ENCODE assay signal across 15 mouse cellular contexts in the genomic region with DNA sequence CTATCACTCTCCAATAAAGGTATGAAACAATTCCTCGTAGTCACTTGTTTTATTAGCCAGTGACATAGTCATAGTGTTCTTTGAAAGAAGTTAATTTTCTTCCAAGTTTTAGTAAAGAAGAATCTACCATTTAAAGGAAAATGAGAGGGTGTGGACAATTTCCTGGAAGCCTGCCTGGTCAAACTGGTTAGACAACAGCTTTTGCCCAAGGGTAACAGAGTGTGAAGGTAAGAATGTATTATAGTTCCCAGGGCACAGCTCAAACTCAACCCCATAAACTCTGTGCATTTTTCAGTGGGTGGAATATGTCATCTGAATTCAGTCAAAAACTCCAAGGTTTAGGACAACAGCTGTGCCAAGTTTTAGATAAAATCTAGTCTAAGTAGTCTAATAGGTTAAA.
DNase-seq lines count a peak whose midpoint lies in the region; ATAC-seq and TF ChIP-seq lines count a peak whose summit lies in the region.
"Had no signal": no experiment of that assay in that cellular context is flagged by ENCODE, and none has a peak within 500 bp of the region (broad histone marks: within the 10 kb centered on the region; RNA-seq: fewer than 3 reads in every experiment).

No protein-coding gene starts in this region.

- peak; percentile 63 for DNase-seq in NIH3T3 (ENCODE audit: low read depth)
- peak; percentile 56 for DNase-seq in fat pad, adult 2 months (ENCODE audit: extremely low read depth, low read depth, low spot score)
- peak; percentile 19 for DNase-seq in lung, postnatal 10 days
- DNase-seq in liver, postnatal 0 days = no peak
- DNase-seq in thymus, adult 18-20 months = no peak
- DNase-seq in midbrain, postnatal 0 days (ENCODE audit: low spot score) = no peak
- DNase-seq: adrenal gland, postnatal 25 days; cerebellum, adult 11-12 months had no signal

- TF ChIP-seq CTCF in liver, postnatal 0 days (IDR thresholded peaks at IDR 0.05; ENCODE audit: low read depth) = no peak
- TF ChIP-seq CTCF in midbrain, postnatal 0 days (IDR thresholded peaks at IDR 0.05) = no peak

- 0 out of 2 replicates have a peak, but pooled peaks cover 6% of the 10 kb centered on the region for H3K4me1 ChIP-seq in kidney, embryonic 16.5 days (ENCODE audit: insufficient read depth, low read length)
- H3K4me1 ChIP-seq in liver, postnatal 0 days (ENCODE audit: insufficient read depth) = no peaks in the 10 kb centered on the region
- H3K4me1 ChIP-seq in midbrain, postnatal 0 days (ENCODE audit: insufficient read depth, low read length) = no peaks in the 10 kb centered on the region
- H3K4me1 ChIP-seq: heart, embryonic 15.5 days; megakaryocyte, embryonic 14.5 days had no signal

- no peak overlapping the region for H3K4me2 ChIP-seq in kidney, embryonic 16.5 days (replicated peaks; ENCODE audit: low read depth, low read length)
- no peak overlapping the region for H3K4me2 ChIP-seq in liver, postnatal 0 days (ENCODE audit: low read depth, low read length)
- no peak overlapping the region for H3K4me2 ChIP-seq in midbrain, postnatal 0 days (ENCODE audit: low read depth, low read length, poor library complexity, severe bottlenecking)
- H3K4me2 ChIP-seq: heart, embryonic 15.5 days; limb, embryonic 13.5 days had no signal

- H3K27me3 ChIP-seq in kidney, embryonic 16.5 days (ENCODE audit: insufficient read depth, low read length) = no peaks in the 10 kb centered on the region
- no peaks in the 10 kb centered on the region for H3K27me3 ChIP-seq in liver, postnatal 0 days (ENCODE audit: insufficient read depth, low read length)
- H3K27me3 ChIP-seq in midbrain, postnatal 0 days (ENCODE audit: insufficient read depth, low read length) = no peaks in the 10 kb centered on the region
- H3K27me3 ChIP-seq: CH12.LX; heart, embryonic 15.5 days; limb, embryonic 13.5 days; megakaryocyte, embryonic 14.5 days had no signal

- peak overlapping the region; percentile 61; the same call in 1 of the 2 replicates for H3K27ac ChIP-seq in kidney, embryonic 16.5 days (ENCODE audit: low read length)
- H3K27ac ChIP-seq in liver, postnatal 0 days (ENCODE audit: low read depth) = no peak overlapping the region
- no peak overlapping the region for H3K27ac ChIP-seq in midbrain, postnatal 0 days (ENCODE audit: low read depth, low read length)
- H3K27ac ChIP-seq: heart, embryonic 15.5 days; limb, embryonic 13.5 days had no signal

- no peak for TF ChIP-seq EP300 in liver, postnatal 0 days (IDR thresholded peaks at IDR 0.05; ENCODE audit: low read depth)

- no peaks in the 10 kb centered on the region for H3K9me3 ChIP-seq in kidney, embryonic 16.5 days (ENCODE audit: low read length)
- no peaks in the 10 kb centered on the region for H3K9me3 ChIP-seq in liver, postnatal 0 days (ENCODE audit: low read length)
- H3K9me3 ChIP-seq in midbrain, postnatal 0 days (ENCODE audit: low read length) = no peaks in the 10 kb centered on the region
- H3K9me3 ChIP-seq: heart, embryonic 15.5 days; limb, embryonic 13.5 days; megakaryocyte, embryonic 14.5 days had no signal

- H3K36me3 ChIP-seq in kidney, embryonic 16.5 days (ENCODE audit: insufficient read depth, low read length) = no peaks in the 10 kb centered on the region
- no peaks in the 10 kb centered on the region for H3K36me3 ChIP-seq in liver, postnatal 0 days (replicated peaks; ENCODE audit: insufficient read depth, low read length)
- no peaks in the 10 kb centered on the region for H3K36me3 ChIP-seq in midbrain, postnatal 0 days (ENCODE audit: insufficient read depth, low read length)
- H3K36me3 ChIP-seq: heart, embryonic 15.5 days; limb, embryonic 13.5 days had no signal

- no peak overlapping the region for H3K9ac ChIP-seq in kidney, embryonic 16.5 days (replicated peaks; ENCODE audit: low read length)
- no peak overlapping the region for H3K9ac ChIP-seq in liver, postnatal 0 days (replicated peaks)
- H3K9ac ChIP-seq in midbrain, postnatal 0 days (replicated peaks; ENCODE audit: low read length, poor library complexity, severe bottlenecking) = no peak overlapping the region
- H3K9ac ChIP-seq: heart, embryonic 15.5 days; limb, embryonic 13.5 days had no signal

- ATAC-seq in kidney, embryonic 16.5 days (ENCODE audit: low FRiP score, low TSS enrichment) = 0 out of 2 replicates have a peak, but pooled peaks have one; percentile 49
- no peak for ATAC-seq in liver, postnatal 0 days
- no peak for ATAC-seq in midbrain, postnatal 0 days (ENCODE audit: low FRiP score)
- ATAC-seq: forebrain, embryonic 14.5 days; hindbrain, embryonic 16.5 days had no signal

- no peak overlapping the region for H3K4me3 ChIP-seq in kidney, embryonic 16.5 days (ENCODE audit: low read length)
- H3K4me3 ChIP-seq in liver, postnatal 0 days (ENCODE audit: low read depth, low read length) = no peak overlapping the region
- no peak overlapping the region for H3K4me3 ChIP-seq in midbrain, postnatal 0 days (ENCODE audit: low read depth, low read length)
- H3K4me3 ChIP-seq: heart, embryonic 15.5 days; limb, embryonic 13.5 days; megakaryocyte, embryonic 14.5 days had no signal

- WGBS in kidney, embryonic 16.5 days = 62% methylated on average over 1 of the region's 1 CpGs
- WGBS in liver, postnatal 0 days (ENCODE audit: insufficient replicate concordance) = 57% methylated on average over 1 of the region's 1 CpGs
- 85% methylated on average over 1 of the region's 1 CpGs for WGBS in midbrain, postnatal 0 days

Comparison
In these comparisons a context has a peak if more than half of its experiments do, and no peak if none do; other contexts are left out.
1. DNase-seq: peak in NIH3T3 (single experiment), fat pad, adult 2 months (single experiment) and lung, postnatal 10 days (single experiment); none in liver, postnatal 0 days (single experiment), thymus, adult 18-20 months (0 of 2) and midbrain, postnatal 0 days (single experiment).